Comparison of ENCODE assay signal across 18 mouse cellular contexts in genomic region chr6:144755304-144755703, GRCm38 (mm10). TPM values are rescaled to one million over a fixed set of nuclear protein-coding genes. Genes with fewer than 3 reads are reported as not detected.
DNase-seq lines count a peak whose midpoint lies in the region; ATAC-seq and TF ChIP-seq lines count a peak whose summit lies in the region.
"Had no signal": no experiment of that assay in that cellular context is flagged by ENCODE, and none has a peak within 500 bp of the region (broad histone marks: within the 10 kb centered on the region; RNA-seq: fewer than 3 reads in every experiment).

No protein-coding gene starts in this region.

- no peaks in the 10 kb centered on the region for H3K36me3 ChIP-seq in liver, postnatal 0 days (replicated peaks; ENCODE audit: insufficient read depth, low read length)
- no peaks in the 10 kb centered on the region for H3K36me3 ChIP-seq in liver, embryonic 11.5 days (ENCODE audit: control insufficient read depth, insufficient read depth, low read length)
- H3K36me3 ChIP-seq in intestine, embryonic 15.5 days, result no peaks in the 10 kb centered on the region
- H3K36me3 ChIP-seq in intestine, postnatal 0 days (ENCODE audit: control insufficient read depth, insufficient read depth), result no peaks in the 10 kb centered on the region
- H3K36me3 ChIP-seq in stomach, postnatal 0 days (ENCODE audit: control insufficient read depth, insufficient read depth, low read length), result no peaks in the 10 kb centered on the region
- H3K36me3 ChIP-seq: embryonic facial prominence, embryonic 12.5 days; forebrain, embryonic 15.5 days; heart, embryonic 12.5 days; hindbrain, embryonic 15.5 days had no signal

- WGBS in liver, postnatal 0 days (ENCODE audit: insufficient replicate concordance), result 62% methylated on average over 4 of the region's 4 CpGs
- 90% methylated on average over 4 of the region's 4 CpGs for WGBS in liver, embryonic 11.5 days
- WGBS in intestine, embryonic 15.5 days, result 72% methylated on average over 4 of the region's 4 CpGs
- 57% methylated on average over 4 of the region's 4 CpGs for WGBS in intestine, postnatal 0 days
- WGBS in stomach, postnatal 0 days, result 81% methylated on average over 4 of the region's 4 CpGs

- DNase-seq in liver, postnatal 0 days, result no peak
- DNase-seq in liver, embryonic 11.5 days (ENCODE audit: low spot score), result no peak
- no peak for DNase-seq in stomach, postnatal 0 days (ENCODE audit: low spot score)
- no peak for DNase-seq in adrenal gland, postnatal 10 days
- DNase-seq in urinary bladder, postnatal 4 days (ENCODE audit: low spot score in 2 of 2), result no peak
- DNase-seq: adrenal gland, adult 2 months; adrenal gland, postnatal 36 days; cerebellum, adult 11 months; cerebellum, adult 9-10 months; cerebellum, postnatal 25 days; gastrocnemius, postnatal 25 days had no signal

- H3K4me2 ChIP-seq in liver, postnatal 0 days (ENCODE audit: low read depth, low read length), result no peak overlapping the region
- no peak overlapping the region for H3K4me2 ChIP-seq in liver, embryonic 11.5 days
- H3K4me2 ChIP-seq in intestine, embryonic 15.5 days (replicated peaks), result no peak overlapping the region
- no peak overlapping the region for H3K4me2 ChIP-seq in intestine, postnatal 0 days (replicated peaks; ENCODE audit: low read depth)
- H3K4me2 ChIP-seq in stomach, postnatal 0 days (replicated peaks; ENCODE audit: low read depth), result no peak overlapping the region
- H3K4me2 ChIP-seq: embryonic facial prominence, embryonic 12.5 days; forebrain, embryonic 15.5 days; heart, embryonic 12.5 days; hindbrain, embryonic 15.5 days had no signal

- H3K9me3 ChIP-seq in liver, postnatal 0 days (ENCODE audit: low read length), result no peaks in the 10 kb centered on the region
- H3K9me3 ChIP-seq in liver, embryonic 11.5 days (ENCODE audit: control insufficient read depth, low read length), result no peaks in the 10 kb centered on the region
- no peaks in the 10 kb centered on the region for H3K9me3 ChIP-seq in intestine, embryonic 15.5 days
- no peaks in the 10 kb centered on the region for H3K9me3 ChIP-seq in intestine, postnatal 0 days (ENCODE audit: control insufficient read depth)
- H3K9me3 ChIP-seq in stomach, postnatal 0 days (ENCODE audit: control insufficient read depth, low read length), result no peaks in the 10 kb centered on the region
- H3K9me3 ChIP-seq: embryonic facial prominence, embryonic 12.5 days; forebrain, embryonic 15.5 days; heart, embryonic 12.5 days; hindbrain, embryonic 15.5 days had no signal

- H3K4me3 ChIP-seq in liver, postnatal 0 days (ENCODE audit: low read depth, low read length), result no peak overlapping the region
- H3K4me3 ChIP-seq in liver, embryonic 11.5 days (ENCODE audit: low read depth, low read length), result no peak overlapping the region
- no peak overlapping the region for H3K4me3 ChIP-seq in intestine, embryonic 15.5 days (replicated peaks)
- H3K4me3 ChIP-seq in intestine, postnatal 0 days (ENCODE audit: low read depth, low read length), result no peak overlapping the region
- no peak overlapping the region for H3K4me3 ChIP-seq in stomach, postnatal 0 days (ENCODE audit: low read depth, low read length)
- H3K4me3 ChIP-seq: embryonic facial prominence, embryonic 12.5 days; forebrain, embryonic 15.5 days; heart, embryonic 12.5 days; hindbrain, embryonic 15.5 days had no signal

- TF ChIP-seq CTCF in liver, postnatal 0 days (IDR thresholded peaks at IDR 0.05; ENCODE audit: low read depth), result no peak
- TF ChIP-seq CTCF in intestine, postnatal 0 days (IDR thresholded peaks at IDR 0.05; ENCODE audit: low read depth), result no peak
- no peak for TF ChIP-seq CTCF in stomach, postnatal 0 days (IDR thresholded peaks at IDR 0.05; ENCODE audit: low read depth)

- peak overlapping the region; percentile 92 for H3K27ac ChIP-seq in liver, postnatal 0 days (ENCODE audit: low read depth)
- no peak overlapping the region for H3K27ac ChIP-seq in liver, embryonic 11.5 days (ENCODE audit: low read depth, low read length)
- H3K27ac ChIP-seq in intestine, embryonic 15.5 days, result no peak overlapping the region
- H3K27ac ChIP-seq in intestine, postnatal 0 days (ENCODE audit: low read depth, low read length), result no peak overlapping the region; the same call in 1 of the 2 replicates
- H3K27ac ChIP-seq in stomach, postnatal 0 days (replicated peaks), result 0 out of 2 replicates have a peak overlapping the region, but pooled peaks have one; percentile 13
- H3K27ac ChIP-seq: embryonic facial prominence, embryonic 12.5 days; forebrain, embryonic 15.5 days; hindbrain, embryonic 15.5 days had no signal

- peaks cover 10% of the 10 kb centered on the region for H3K4me1 ChIP-seq in liver, postnatal 0 days (ENCODE audit: insufficient read depth)
- 0 out of 2 replicates have a peak, but pooled peaks cover 4% of the 10 kb centered on the region for H3K4me1 ChIP-seq in liver, embryonic 11.5 days (replicated peaks; ENCODE audit: control insufficient read depth, insufficient read depth, low read length)
- H3K4me1 ChIP-seq in intestine, embryonic 15.5 days (replicated peaks), result peaks cover 11% of the 10 kb centered on the region
- H3K4me1 ChIP-seq in intestine, postnatal 0 days (replicated peaks; ENCODE audit: control insufficient read depth, insufficient read depth, low read length), result 0 out of 2 replicates have a peak, but pooled peaks cover 8% of the 10 kb centered on the region
- no peaks in the 10 kb centered on the region for H3K4me1 ChIP-seq in stomach, postnatal 0 days (replicated peaks; ENCODE audit: control insufficient read depth, insufficient read depth)
- H3K4me1 ChIP-seq: forebrain, embryonic 15.5 days; hindbrain, embryonic 15.5 days had no signal

- no peak overlapping the region for H3K9ac ChIP-seq in liver, postnatal 0 days (replicated peaks)
- H3K9ac ChIP-seq in liver, embryonic 11.5 days (ENCODE audit: low read depth, low read length), result no peak overlapping the region
- no peak overlapping the region for H3K9ac ChIP-seq in intestine, embryonic 15.5 days
- H3K9ac ChIP-seq in intestine, postnatal 0 days (ENCODE audit: low read depth, low read length), result no peak overlapping the region
- H3K9ac ChIP-seq in stomach, postnatal 0 days (ENCODE audit: low read length), result no peak overlapping the region
- H3K9ac ChIP-seq: embryonic facial prominence, embryonic 12.5 days; forebrain, embryonic 15.5 days; heart, embryonic 12.5 days; hindbrain, embryonic 15.5 days had no signal

- TF ChIP-seq EP300 in liver, postnatal 0 days (IDR thresholded peaks at IDR 0.05; ENCODE audit: low read depth), result no peak
- no peak for TF ChIP-seq EP300 in stomach, postnatal 0 days (optimal IDR thresholded peaks at IDR 0.05)

- no peak for ATAC-seq in liver, postnatal 0 days
- ATAC-seq in liver, embryonic 11.5 days (replicated peaks; ENCODE audit: low FRiP score), result no peak
- peak; percentile 63; the same call in 1 of the 2 replicates for ATAC-seq in intestine, embryonic 15.5 days
- peak; percentile 73 for ATAC-seq in intestine, postnatal 0 days
- no peak for ATAC-seq in stomach, postnatal 0 days (ENCODE audit: low FRiP score, low TSS enrichment)
- ATAC-seq: forebrain, embryonic 15.5 days had no signal

- H3K27me3 ChIP-seq in liver, postnatal 0 days (ENCODE audit: insufficient read depth, low read length), result no peaks in the 10 kb centered on the region
- H3K27me3 ChIP-seq in liver, embryonic 11.5 days (replicated peaks; ENCODE audit: control insufficient read depth, insufficient read depth, low read length), result no peaks in the 10 kb centered on the region
- H3K27me3 ChIP-seq in intestine, embryonic 15.5 days (replicated peaks), result no peaks in the 10 kb centered on the region
- H3K27me3 ChIP-seq in intestine, postnatal 0 days (replicated peaks; ENCODE audit: control insufficient read depth, insufficient read depth, low read length), result no peaks in the 10 kb centered on the region
- no peaks in the 10 kb centered on the region for H3K27me3 ChIP-seq in stomach, postnatal 0 days (ENCODE audit: control insufficient read depth, insufficient read depth, low read length)
- H3K27me3 ChIP-seq: forebrain, embryonic 15.5 days; heart, embryonic 12.5 days; hindbrain, embryonic 15.5 days had no signal

RNA-seq across cellular contexts. Expression of gene Sox5, which starts 26.5 kb away (rescaled TPM):
- polyA plus RNA-seq in liver, postnatal 0 days (2015; fragmentation: Nextera tagmentation; extraction: Ambion mirVana), result 5.0 and 7.5 TPM in 2 replicates
- polyA plus RNA-seq in liver, embryonic 11.5 days (2014; fragmentation: Nextera tagmentation; extraction: Ambion mirVana), result 7.9 and 10.6 TPM in 2 replicates
- polyA plus RNA-seq in intestine, embryonic 15.5 days (2015; fragmentation: Nextera tagmentation; extraction: Ambion mirVana), result 12.9 and 16.4 TPM in 2 replicates
- polyA plus RNA-seq in intestine, postnatal 0 days (2015; fragmentation: Nextera tagmentation; extraction: Ambion mirVana), result 3.3 TPM in 2 replicates
- 9.0 and 9.8 TPM in 2 replicates for polyA plus RNA-seq in stomach, postnatal 0 days (2015; fragmentation: Nextera tagmentation; extraction: Ambion mirVana)
- 10 to 100 TPM; 11.9 to 20.4 TPM for total RNA-seq in adrenal gland, postnatal 10 days (2021)
- total RNA-seq: granulocyte monocyte progenitor cell, adult 5-6 weeks had no signal

Comparison
In these comparisons a context has a peak if more than half of its experiments do, and no peak if none do; other contexts are left out.
1. H3K27ac ChIP-seq: peak in liver, postnatal 0 days (single experiment) and stomach, postnatal 0 days (single experiment); none in liver, embryonic 11.5 days (single experiment), intestine, embryonic 15.5 days (single experiment) and intestine, postnatal 0 days (single experiment).
2. ATAC-seq: peak in intestine, embryonic 15.5 days (single experiment) and intestine, postnatal 0 days (single experiment); none in liver, postnatal 0 days (single experiment), liver, embryonic 11.5 days (single experiment) and stomach, postnatal 0 days (single experiment).